Mouse (Mus musculus) fat pad, adult 2 months (tissue): ENCODE data around the gene Gm20431.

Source experiments
- DNase-seq: peaks from one replicate; pipeline ENCODE4 v3.0.0-alpha.2; 2011; ENCODE audit warnings: low read depth, low spot score; ENCODE audit errors: extremely low read depth

Gm20431 gene

GRCm38 (mm10) chr2:167689501-167690218 is 28.4 kb upstream of the Gm20431 start, which contains the start of gene Tmem189:
Gene Tmem189, minus strand, starts transcription at chr2:167689822.
- no peak for DNase-seq

DNA sequence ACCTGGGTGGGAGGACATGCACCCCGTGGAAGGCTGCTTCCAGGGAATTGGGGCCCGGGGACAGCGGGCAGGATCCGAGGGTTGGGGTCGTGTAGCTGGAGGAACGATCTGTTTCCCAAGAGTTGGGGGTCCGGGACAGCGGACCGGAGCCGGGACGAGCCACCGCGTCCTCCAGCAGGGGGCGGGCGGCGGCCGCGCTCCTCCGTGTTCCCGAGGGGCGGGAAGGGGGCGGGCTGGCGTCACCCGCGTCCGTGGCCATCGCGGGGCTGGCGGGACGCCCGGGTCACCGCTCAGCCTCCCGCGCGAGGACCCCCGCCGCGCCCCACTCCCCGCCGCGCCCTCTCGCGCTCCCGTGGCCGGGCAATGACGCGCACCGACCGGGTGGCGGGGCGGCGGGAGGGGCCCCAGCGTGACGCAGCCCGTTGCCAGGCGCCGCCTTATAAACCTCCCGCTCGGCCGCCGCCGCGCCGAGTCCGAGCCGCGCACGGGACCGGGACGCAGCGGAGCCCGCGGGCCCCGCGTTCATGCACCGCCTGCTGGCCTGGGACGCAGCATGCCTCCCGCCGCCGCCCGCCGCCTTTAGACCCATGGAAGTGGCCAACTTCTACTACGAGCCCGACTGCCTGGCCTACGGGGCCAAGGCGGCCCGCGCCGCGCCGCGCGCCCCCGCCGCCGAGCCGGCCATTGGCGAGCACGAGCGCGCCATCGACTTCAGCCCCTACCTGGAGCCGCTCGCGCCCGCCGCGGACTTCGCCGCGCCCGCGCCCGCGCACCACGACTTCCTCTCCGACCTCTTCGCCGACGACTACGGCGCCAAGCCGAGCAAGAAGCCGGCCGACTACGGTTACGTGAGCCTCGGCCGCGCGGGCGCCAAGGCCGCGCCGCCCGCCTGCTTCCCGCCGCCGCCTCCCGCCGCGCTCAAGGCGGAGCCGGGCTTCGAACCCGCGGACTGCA is 27.5 kb upstream of the Gm20431 start, which contains the start of gene Cebpb:
Cebpb (plus strand) TSS at position 418 of the 954 bp plus-strand sequence.
- no peak for DNase-seq

DNA sequence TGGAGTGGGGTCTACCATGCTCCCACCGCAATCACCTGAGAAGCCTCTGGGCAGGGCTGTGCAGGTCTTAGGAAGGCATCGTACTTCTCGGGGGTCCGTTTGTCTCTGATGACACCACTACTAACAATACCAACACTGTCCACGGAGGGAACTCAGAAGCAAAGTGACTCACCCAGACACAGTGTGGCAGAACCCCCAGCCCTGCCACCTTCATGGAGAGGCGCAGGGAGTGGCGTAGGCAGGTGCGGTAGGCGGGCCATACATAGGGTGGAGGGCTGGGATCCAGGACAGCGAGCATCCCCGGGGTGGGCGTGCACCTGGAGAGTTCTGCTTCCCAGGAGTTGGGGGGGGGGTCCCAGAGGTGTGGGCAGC is 26.8 kb upstream of the Gm20431 start:
- DNase-seq, result no peak

DNA sequence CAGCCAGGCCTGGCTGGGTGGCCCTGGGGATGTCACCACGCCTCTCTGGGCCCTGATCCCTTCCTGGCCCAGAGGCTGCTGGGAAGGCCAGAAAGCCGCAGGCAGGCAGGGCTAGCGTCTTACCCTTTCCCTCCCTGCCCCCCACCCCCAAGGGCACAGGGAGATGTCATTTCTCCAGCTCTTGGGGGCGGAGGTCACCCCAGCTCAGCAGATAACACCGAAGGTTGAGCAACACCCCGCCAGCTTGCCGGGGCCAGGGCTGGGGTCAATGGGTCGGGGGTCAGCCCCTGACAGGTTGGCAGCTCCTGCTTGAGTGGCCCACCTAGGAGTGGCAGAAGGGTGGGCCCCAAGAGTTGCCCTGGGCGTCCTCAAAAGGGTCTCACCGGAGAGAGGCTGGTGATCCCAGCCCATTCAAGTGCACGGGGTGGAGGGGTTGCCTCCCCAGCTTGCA is 26.4 kb upstream of the Gm20431 start:
- no peak for DNase-seq

DNA sequence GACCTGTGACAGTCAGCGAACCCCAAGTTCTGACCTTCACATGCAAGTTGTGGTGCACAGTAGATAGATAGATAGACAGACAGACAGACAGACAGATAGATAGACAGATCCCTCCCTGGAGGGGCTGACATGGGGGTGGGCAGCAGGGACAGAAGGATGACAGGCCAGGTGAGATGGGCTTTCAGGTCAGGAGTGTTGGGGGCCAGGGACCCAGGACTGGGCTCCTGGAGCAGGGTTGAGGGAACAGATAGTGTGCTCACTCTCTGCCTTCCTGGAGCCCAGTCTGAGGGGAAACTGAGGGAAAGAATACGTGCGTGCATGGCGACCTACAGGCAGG is 25.9 kb upstream of the Gm20431 start:
- DNase-seq, result no peak

DNA sequence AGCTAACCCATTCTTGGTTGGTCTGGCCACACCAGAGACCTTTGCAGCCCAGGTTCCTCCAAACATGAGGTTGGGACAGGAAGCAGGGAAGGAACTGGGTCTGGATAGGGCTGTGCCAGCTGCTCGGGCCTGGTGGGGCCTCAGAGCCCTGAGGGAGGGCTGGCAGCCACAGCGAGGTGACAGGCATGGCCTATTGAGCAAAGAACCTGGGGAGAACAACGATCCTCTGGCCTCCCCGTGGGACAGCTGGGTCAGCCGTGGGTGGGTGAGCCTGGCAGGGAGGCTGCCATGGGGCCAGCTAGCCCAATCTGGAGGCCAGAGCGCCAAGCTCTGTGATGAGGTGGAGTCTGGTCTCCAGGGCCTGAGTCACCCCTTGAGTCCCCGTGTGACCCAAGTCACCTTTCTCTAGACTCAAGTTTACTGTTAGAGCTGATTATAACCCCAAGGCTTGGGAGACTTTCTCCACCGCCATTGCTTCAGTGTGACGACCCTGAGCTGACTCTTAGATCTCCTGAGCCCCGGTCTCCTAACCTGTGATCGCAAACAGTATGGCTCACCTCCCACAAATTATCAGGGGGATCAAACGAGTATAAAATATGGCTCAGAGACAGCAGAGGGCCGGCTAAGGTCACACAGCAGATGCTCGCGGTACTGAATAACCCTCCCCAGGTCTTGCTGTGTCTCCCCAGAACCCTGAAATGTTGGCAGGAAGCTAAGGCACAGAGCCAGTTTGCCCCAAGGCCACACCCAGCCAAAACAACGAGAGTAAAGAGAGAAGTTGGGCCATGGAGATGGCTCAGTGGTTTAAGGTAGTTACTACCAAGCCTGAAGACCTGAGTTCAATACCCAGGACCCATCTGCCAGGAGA is 25.3 kb upstream of the Gm20431 start:
- DNase-seq, result no peak

DNA sequence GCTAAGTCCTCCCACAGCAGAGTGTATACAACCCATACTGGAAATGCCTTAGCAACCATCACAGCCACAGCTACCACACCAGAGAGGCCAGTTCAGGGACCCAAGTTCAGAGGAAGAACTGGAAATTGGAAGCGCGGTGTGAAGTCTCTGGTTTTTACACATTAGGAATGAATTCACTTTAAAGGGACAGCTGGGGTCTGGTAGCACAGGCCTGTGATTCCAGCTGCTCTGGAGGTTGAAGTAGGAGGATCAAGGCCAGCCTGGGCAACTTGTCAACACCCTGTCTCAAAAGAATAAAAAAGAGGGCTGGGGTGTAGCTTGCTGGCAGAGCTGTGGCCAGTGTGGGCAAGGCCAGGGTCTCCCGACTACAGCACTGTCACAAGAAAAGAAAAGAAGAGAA is 24.6 kb upstream of the Gm20431 start:
- no peak for DNase-seq

DNA sequence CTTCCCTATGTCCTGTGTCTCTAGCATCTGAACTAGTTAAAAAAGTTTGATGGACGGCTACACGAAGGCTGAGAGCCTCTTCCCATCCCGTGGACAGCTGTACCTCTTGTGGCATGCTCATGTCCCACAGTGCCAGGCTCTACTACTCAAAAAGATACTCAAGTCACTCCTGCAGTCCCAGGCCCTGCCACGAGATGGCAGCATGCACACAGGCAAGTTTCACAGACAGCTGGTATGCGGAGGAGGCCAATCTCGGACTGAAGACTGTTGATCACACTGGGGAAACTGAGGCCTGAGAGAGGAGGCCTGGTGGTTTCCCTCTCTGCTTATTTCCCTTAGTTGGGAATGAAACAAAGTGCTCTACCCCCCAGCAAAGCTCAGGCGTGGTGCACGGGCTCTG is 23.8 kb upstream of the Gm20431 start:
- DNase-seq, result no peak

- no peak for DNase-seq
These were observed 22.4 kb upstream of the Gm20431 start for GRCm38 (mm10) chr2:167683721-167684120.

DNA sequence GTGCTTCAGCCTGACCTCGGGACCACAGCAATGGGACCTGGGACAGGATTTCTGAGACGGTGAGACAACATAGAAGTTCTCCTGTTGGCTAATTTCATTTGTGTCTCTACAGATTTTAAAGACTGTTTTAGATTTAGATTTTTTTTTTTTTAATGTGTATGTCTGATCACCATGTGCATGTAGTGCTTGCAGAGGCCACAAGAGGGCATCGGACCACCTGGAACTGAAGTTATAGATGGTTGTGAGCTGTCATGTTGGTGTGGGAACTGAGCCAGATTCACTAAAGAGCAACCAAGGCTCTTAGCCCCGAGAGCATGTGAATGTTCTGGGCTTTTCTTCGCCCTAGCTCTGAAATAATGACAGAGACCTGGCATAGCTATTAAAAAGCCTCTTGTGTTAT is 19.4 kb upstream of the Gm20431 start:
- no peak for DNase-seq

DNA sequence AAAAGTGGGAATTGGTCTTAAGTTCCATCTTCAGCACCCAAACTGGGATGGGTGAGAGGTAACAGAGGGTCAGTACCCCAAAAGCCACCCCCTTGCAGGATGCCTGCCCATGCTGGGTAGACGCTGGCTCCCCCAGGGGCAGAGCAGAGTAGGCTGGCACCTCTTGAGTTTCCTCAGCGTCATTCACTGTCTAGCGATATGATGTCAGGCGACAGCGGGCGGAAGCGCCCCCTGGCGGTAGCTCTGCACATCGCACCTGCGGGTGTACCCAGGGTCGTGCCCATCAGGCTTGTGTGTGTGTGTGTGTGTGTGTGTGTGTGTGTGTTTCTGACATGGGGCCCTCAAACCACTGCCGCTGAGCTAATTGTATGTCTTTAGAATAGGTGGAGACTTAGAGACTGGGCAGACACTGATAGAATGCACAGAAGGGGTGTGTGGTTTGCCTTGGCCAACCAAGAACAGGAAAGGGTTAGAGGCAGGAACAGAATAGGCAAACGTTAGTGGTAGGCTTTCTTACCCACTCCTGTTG is 18.7 kb upstream of the Gm20431 start:
- no peak for DNase-seq

DNA sequence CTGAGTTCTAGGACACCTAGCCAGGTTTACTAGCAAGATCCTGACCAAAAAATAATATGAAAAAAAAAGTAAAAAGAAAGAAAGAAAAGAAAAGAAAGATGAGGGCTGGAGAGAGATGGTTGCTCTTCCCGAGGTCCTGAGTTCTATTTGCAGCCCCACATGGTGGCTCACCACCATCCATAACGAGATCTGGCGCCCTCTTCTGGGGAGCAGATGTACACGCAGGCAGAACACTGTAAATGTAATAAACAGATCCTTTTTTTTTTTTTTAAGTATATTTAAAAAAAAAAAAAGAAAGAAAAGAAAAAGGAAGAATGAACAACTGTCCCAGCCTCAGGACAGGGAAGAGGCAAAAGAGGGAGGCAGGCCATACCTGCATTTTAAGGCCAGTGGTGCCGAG is 17.3 kb upstream of the Gm20431 start:
- no peak for DNase-seq

GRCm38 (mm10) chr2:167675120-167675909 is 14.0 kb upstream of the Gm20431 start:
- DNase-seq, result no peak

DNA sequence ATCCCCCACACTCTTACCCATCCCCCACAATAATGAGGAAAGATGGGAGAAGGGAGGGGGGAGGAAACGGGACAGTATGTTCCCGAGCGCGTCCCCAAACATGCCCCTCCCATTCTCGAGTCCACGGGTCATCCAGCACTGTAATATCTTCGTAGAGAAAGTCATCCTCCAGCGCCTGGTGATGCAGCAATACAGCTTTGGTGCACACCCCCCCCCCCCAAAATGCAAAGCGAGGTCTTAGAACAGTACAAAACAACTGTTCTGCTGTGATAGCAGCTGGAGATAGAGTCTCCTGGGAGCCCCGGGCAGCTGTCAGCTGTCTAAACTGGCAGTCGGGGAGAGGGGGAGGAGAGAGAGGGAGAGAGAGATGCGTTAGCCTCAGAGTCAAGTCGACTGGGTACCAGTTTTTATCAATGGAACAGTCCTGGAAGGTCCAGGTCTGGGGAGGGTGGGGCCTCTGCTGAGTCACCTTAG is 11.0 kb upstream of the Gm20431 start:
- DNase-seq, result no peak

GRCm38 (mm10) chr2:167671101-167671633 is 9.9 kb upstream of the Gm20431 start:
- no peak for DNase-seq

DNA sequence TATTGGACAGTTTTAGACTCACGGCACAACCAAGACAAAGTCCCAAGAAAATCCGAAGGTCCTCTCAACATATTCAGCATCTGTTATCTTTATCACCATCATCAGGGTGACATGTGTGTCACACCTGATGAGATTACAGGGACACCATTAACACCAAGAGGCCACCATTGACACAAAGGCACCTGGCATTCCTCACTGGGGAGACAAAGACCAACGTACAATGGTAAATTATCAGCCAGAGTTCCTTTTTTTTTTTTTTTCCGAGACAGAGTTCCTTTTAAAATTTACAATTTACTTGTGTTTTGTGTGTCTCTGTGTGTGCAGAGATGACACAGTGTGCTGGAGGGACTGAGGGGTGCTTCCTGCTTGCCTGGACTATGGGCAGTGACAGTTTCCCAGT is 8.1 kb upstream of the Gm20431 start:
- no peak for DNase-seq

DNA sequence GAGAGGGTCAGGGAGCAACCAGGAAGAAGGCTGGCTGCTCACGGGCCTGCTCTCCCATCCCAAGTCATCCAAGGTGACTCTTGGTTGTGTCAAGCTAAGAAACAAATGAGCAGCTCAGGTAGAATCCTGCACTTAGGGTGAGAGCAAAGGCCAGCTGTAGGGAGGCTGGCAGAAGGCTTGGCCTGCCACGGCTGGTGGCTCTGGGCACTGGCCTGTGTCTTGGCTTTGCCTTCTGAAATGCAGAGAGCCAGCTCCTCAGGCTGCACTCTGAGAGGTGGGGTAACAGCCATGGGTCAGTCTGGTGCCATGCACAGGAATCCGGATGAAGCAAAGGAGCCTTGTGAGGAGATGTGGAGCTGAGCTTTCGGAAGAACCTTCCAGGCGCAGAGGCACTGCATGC is 7.1 kb upstream of the Gm20431 start:
- no peak for DNase-seq

GRCm38 (mm10) chr2:167665972-167666713 is 4.8 kb upstream of the Gm20431 start:
- no peak for DNase-seq

GRCm38 (mm10) chr2:167662713-167663112 is 1.4 kb upstream of the Gm20431 start:
- DNase-seq, result no peak
